Mouse (Mus musculus): ENCODE measurements around the gene Ccr10. TPM values are rescaled to one million over a fixed set of nuclear protein-coding genes. Genes with fewer than 3 reads are reported as not detected.

Ccr10 gene
- total RNA-seq, 2 experiments from 2014 or later = not detected

DNA sequence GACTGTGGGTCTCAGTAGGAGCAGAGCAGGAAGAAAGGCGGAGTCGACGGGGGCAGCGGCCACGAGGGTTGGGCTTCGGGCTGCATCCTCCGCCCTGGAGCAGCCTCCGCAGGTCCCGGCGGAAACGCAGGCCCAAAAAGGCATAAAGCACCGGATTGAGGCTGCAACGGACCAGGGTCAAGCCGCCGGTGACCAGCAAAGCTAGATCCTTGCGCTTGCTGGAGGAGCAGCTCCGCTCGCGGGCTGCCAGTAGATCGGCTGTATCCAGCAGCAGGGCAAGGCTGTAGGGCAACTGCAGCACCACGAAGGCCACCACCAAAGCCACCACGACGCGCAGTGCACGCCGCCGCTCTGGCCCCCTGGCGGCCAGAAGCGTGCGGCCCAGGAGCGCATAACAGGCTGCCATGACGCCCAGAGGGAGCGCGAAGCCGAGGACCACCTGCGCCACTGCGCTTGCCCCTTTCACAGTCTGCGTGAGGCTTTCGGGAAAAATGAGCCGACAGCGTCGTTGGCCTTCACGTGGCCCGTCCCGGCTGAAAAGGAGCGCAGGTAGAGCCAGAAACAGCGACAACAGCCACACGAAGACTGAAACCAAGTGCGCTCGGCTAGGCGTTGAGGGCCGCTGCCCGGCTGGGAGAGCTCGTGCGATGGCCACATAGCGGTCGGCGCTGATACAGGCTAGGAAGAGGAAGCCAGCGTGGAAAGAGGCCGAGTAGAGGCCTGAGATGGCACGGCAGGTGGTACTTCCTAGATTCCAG lies 1.4 kb downstream of the Ccr10 start:
- peak; percentile 85 to 86 for DNase-seq
- intact Hi-C loops (cut with DNase I) = loop anchor here (10.0 kb wide), 1 partner anchor 279 kb away; no protein-coding TSS in a partner anchor

DNA sequence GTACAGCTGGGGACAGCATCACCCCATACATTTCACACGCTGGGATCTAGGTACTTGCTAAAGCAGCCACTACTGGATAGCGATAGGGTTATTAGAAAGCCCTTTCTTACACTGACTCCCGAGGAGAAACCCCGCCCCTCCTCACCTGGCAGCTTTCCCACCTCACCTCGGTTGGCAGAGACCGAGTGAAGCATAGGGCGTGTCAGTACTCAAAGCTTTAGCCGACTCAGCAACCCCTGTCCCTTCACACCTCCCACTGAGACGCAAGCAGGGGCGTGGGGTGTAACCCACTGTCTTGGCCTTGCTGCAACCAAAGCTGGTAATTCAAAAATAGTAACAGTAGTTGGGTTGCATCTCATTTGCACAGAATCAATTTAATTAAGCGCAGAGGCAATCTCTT lies 2.1 kb downstream of the Ccr10 start:
- peak; percentile 50 for DNase-seq
- intact Hi-C loops (cut with DNase I) = loop anchor here (10.0 kb wide), 1 partner anchor 278 kb away; no protein-coding TSS in a partner anchor

DNA sequence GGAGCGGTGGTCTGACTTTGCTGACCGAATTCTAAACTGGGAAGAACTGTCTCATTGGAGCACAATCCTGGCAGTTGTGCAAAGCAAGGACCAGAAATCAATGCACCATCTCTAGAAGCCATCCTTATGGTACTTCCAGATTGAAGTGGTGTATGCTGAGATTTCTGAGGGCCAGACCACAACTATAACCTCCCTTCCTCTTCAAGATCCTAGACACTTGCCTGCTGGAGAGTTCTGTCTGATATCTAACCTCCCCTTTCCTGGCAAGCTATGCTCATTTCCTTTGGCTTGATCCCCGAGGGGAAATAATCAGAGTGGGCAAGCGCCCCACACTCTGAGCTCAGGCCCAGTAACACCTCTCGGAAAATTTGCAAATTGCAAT lies 2.8 kb downstream of the Ccr10 start:
- DNase-seq = no peak
- intact Hi-C loops (cut with DNase I) = loop anchor here (10.0 kb wide), 1 partner anchor 278 kb away; no protein-coding TSS in a partner anchor

DNA sequence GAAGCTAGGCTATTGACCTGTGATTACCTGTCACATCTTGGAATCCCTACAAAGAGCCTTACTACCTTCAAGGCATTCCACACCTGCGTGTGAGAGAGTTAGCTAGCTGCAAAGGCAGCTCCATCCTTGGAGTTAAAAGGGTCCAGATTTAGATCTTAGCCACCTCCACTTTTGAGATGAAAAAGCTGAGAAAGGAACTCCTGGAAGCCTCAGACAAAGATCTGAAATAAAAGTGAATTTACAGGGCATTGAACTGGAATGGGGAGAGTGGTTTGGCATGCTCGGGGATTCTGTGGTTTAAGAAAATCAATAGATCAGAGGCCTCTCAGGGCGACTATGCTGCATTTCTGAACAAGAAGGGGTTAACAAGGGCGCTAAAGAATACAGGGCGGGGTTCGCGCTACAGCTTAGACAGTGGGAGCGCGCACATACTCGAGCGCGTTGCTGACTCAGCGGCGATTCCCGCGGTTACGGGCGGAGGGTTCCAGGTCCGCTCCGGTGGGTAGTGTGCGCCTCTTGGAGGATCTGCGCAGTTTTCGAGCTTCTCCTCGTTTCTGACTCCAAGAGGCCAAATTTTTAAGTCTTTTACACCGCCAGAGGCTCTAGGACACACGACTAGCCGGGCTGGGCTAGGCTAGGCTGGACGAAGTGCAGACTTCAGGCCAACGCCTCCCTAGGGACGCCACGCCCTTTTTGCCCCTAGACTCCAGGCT lies 3.4 kb downstream of the Ccr10 start:
- intact Hi-C loops (cut with DNase I) = loop anchor here (10.0 kb wide), 1 partner anchor 277 kb away; no protein-coding TSS in a partner anchor
- DNase-seq = peak; percentile 74 to 75

DNA sequence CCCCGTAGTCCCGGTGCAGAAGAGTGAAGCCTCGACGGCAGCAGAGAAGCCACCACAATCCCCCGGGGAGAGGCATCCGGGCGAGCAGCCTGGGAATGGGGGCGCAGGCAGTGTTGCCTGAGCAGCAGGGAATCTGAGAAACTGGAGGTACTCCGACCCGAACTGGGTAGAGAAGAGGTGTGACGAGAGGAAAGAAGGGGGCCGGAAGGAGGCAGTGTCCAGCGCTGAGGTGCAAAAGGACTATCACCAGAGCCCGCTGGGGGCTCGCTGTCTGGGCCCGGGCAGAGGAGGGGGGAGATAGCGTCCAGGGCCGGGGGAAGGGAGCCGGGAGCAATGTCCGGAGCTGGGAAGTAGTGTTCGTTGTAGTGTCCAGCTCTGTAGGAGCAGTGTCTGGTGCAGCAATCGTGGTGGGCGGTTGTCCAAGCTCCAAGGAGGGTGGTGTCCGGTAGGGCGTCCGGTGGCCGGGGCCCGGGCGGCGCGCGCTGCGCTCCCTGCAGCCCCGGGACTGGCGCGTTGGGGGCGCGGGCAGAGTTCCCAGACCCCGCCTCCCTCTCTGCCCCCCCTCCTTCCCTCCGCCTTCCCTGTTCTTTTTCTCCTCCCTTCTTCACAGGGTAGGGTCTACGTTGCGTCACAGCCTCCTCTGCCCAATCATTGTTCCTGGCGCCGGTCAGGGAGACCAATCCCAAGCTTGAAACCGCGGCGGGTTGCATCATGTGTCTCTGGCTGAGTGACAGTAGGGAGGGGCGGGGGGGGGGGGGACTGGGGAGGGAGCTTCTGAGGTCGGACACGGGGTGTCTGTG lies 4.2 kb downstream of the Ccr10 start, which contains the start of gene Plekhh3:
Gene Plekhh3 (minus strand): TSS at position 541 of the 800 bp plus-strand sequence.
- intact Hi-C loops (cut with DNase I) = loop anchor here (10.0 kb wide), 1 partner anchor 276 kb away; no protein-coding TSS in a partner anchor
- DNase-seq = peak; percentile 92 to 93

DNA sequence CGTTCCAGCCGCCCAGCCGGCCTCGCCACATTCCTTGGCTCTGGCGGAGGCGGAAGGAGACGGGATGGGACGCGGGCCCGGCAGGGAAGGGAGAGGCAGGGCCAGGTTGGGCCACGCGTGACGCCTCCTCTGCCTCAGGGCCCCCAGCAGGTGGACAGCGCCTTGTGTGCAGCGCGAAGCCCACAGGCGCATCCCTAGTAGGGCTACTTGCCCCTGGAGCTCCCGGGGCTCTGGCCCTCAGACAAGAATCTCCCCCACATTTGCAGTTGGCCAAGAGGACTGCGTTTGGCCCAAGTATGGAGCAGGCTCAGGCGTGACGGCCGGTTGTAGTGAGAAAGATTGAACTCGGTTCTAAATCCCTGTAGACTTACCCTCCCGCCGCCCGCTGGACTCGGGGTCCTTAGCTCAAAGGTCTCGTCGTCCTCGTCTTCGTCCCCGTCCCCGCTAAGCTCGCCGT lies 4.9 kb downstream of the Ccr10 start, which contains the start of gene Cntnap1:
Gene Cntnap1 (plus strand): TSS at position 170 of the 457 bp plus-strand sequence.
- peak; percentile 80 for DNase-seq
- intact Hi-C loops (cut with DNase I) = loop anchor here (10.0 kb wide), 1 partner anchor 276 kb away; no protein-coding TSS in a partner anchor

DNA sequence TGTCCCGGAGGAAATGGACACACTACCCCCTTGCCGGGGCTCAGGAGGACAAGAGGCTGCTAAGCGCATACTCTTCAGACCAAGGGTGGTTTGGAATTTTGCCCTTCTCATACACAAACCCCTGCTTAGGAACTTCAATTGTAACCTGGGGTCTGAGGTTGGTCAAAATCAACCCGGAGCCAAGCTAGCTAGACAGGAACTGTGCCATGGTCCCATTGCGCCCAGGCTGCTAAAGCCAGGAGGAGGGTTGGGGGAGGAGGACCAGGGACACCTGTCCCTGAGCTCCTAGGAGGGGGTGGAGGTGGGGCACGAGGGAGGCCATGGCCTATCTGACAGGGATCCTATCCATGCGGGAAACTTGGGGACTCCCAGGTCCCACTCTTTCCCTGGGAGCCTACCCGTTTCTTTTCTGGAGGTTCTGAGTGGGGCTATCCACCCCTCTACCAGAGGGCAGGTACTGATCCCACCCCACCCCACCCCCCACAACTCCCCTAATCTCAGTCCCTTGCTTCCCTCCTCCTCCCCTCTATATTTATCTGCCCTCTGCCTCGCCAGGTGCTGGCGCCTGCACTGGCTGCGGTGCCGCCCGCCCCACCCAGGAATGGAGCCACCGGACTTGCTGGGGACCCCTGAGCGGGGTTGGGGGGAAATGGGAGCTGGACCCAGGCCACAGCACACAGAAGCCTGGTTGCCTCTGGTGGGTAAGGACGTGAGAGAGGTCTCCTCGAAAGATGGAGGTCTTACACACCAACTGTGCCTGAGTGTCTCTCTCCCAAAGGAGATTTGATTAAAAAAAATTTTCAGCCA lies 5.7 kb downstream of the Ccr10 start:
- no peak for DNase-seq
- intact Hi-C loops (cut with DNase I) = loop anchor here (10.0 kb wide), 1 partner anchor 275 kb away; no protein-coding TSS in a partner anchor

DNA sequence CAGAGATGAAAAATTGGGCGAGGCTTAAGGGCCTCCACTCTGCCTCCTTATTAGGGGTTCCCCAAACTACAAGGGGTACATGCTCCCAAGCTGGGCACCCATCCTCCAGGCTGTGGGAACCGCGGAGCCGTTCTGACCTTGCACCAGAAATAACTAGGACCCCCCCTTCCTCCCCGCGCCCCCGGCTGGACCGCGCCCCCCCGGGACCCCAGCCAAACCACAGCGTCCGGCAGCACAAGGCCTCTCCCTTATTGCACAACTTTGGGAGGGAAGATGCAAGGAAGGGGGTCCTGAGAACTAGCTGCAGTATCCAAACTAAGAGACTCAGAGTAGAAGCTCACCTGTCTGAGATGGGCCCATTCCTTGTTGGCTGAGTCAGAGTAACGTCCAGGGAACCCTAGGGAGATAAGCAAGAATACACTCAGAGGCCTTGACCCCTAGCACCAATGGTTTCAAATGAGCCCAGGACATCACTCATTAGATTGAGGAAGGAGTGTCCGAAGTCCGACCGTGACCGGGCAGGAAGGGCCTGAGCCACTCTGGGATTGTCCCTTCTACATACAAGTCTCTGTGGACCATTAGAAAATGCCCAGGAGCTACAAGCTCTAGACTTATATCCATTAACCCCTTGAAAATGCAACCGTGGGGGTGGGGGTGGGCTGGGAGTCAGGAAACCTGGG lies 6.8 kb downstream of the Ccr10 start:
- DNase-seq = peak; percentile 59 to 70
- intact Hi-C loops (cut with DNase I) = no loop called here

DNA sequence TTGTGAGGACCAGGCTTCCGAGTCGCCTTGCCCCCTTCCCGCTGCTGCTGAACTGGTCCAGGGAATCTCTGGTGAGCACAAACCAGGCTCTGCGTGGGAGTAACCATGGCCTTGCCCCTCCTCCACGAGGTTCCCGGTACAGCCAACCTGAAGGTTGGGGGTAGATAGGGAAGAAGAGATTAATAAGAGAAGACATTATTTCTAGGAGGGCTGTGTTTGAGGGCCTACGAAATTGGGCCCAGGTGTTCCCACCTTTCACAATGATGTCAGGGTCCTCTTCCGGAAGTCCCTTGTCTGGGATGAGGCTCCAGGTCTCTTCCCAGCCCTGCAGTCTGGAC lies 7.3 kb downstream of the Ccr10 start:
- intact Hi-C loops (cut with DNase I) = loop anchor here (2.0 kb wide), 1 partner anchor 45 kb away; no protein-coding TSS in a partner anchor
- no peak for DNase-seq

DNA sequence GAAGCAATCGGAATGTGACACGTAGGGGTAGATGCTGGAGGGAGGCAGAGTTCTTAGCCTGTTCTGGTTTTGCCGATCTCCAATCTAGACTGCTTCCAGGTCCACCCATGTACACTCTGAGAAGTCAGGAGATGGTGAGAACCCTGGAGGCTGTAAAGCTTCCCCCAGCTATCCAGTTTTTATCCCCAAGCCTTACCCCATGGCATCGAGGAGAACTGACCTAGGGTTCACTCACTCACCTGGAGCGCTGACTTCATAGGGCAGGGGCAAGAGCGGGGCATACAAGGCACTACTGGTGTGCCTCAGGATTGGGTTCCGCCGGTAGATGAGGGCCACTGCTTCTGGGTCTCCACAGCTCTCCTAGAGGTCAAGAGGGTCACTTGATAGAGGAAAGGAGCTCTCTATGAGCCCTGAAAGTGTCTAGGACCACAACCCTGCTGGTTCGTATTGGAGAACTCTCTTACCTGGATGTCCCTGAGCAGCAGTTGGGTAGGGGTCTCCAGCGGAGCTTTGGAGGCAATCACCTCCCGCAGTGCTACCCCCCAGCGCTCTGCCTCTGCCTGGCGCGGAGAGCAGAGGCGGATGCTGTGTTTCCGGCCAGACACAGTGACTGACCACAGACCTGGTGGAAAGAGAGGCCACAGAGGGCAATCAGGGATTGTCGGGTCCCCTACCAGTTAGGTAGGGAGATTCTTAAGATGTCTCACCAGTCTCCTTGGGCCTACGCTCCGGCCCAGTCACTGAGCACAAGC lies 7.9 kb downstream of the Ccr10 start:
- intact Hi-C loops (cut with DNase I) = loop anchor here (2.0 kb wide), 1 partner anchor 45 kb away; no protein-coding TSS in a partner anchor
- no peak for DNase-seq

DNA sequence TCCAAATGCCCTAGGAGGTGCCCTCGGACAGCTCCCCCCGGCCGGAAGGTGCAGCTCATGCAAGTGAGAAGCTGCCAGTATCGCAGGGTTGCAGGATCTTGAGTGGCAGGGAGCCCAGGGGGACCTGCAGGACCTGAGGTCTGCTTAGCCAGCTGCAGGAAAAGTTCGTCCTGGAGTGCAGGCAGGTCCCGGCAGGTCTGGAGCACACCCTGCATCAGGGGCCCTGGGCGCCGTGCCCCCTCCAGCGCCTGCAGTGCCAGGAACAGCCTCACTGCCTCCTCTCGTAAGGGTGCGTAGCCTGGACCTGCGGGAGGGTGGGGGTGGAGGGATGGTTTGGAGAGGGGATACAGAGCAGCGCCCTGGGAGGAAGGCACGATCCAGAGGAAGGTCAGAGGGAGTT lies 8.9 kb downstream of the Ccr10 start:
- intact Hi-C loops (cut with DNase I) = loop anchor here (2.0 kb wide), 1 partner anchor 44 kb away; no protein-coding TSS in a partner anchor
- no peak for DNase-seq

DNA sequence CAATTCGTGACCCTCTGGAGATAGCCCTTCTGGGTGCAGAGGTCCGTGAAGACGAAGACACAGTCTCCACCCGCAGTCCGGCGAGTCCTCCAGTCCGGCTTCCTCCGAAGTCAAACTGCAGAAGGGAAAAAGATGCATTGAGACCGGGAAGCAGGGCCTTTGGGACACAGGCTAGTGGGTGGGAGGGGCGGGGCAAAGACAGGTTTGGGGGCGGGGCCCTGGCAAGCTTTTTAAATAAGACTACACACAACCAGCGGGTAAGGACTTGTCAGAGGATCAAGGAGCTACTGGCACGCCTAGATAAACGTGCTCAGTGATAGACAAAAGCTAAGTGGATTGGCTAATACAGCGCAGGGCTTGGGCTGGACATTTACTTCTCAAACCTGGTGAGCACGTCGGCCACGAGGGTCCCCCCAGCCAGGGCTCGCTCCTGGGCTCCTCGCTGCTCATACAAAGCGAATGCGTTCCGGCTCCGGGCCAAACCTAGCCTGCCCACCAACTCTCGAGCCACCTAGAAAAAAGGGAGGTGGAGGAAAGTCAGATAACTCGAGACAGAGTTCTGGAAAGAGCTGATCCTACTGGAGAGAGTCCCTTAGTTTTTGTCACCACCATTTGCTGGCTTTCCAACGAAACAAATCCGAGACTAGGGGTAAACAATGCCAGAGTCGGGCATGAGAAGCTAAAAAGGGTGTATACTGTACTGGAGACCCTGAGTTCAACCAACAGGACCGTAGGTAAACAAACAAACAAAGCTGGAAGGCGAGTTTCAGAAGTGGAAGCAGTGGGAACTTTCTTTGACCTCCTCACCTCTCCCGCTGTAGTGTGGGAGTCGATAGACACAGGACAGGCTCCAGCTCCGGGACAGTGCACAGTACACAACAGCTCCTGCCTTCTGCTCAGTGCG lies 10.3 kb downstream of the Ccr10 start:
- intact Hi-C loops (cut with DNase I) = no loop called here
- DNase-seq = no peak

DNA sequence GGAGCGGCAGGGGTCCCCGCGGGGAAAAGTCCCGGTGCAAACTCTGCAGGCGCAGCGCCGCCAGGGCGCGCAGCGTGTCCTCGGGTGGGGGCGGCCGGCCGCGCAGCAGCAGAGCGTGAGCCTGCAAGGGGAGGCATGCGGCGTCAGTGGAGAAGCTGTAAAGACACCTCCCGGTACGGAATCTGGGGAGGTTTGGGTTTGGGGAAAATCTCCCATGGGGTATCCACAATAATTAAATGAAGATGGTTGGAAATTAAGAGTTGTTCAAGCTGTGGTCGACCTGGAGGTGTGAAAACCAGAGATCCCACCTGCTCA lies 10.9 kb downstream of the Ccr10 start:
- no peak for DNase-seq
- intact Hi-C loops (cut with DNase I) = no loop called here

DNA sequence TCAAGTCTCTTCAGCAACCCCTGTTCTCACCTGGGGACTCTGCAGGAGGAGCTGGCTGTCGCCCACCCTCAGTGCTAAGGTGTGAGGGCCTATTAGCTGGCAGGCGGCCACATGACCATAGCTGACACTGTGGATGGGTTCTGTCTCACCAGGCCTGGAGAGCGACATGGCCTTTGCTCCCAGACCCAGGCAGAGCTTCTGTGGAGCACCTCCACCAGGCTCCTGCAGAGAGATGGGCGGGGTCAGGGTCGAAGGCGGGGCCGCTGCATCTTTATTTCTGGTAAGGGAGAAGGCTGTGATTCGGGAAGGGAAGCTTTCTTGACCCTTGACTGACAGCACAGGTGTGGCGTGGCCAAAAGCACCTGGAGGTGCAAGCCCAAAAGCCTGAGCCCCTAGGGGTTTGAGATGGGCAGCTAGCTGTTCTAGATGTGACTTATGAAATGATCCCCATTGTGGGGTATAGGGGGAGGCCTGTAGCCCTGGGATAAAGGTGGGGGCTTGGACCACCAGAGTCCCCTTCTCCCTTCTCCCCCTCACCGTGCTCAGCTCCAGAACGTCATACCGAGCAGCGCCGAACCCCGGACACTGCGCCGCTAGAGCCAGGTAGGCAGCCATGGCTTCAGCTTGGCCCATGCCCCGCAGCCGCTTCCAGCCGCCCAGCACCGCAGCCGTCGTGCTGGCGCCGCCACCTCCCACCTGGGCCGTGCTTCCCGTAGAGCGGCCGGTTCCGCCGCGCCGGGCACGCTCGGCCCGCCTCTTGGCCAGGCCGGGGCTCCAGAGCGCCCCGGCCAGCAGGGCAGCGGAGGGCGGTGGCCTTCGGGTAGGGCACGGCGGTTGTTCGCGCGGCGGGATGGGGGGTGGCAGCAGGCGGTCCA lies 11.5 kb downstream of the Ccr10 start:
- intact Hi-C loops (cut with DNase I) = no loop called here
- no peak for DNase-seq

DNA sequence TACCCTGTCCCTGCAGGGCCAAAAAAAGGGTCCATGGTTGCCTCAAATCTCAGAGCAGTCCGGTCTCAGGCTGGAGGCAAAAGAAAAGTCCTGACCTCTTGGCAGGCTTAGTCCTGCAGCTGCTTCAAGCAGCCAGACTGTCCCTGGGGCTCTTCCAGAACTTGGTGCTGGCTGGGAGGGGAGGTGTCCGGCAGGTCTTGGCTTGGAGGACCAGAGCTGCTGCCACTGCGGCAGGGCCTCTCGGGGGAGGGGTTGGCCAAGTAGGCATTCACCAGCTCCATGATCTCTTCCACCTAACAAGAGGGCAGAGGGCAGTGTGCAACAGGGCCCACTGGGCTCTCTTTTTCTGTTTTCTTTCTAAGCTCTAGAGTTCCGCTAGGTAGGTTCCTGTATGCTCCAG lies 12.5 kb downstream of the Ccr10 start:
- intact Hi-C loops (cut with DNase I) = no loop called here
- DNase-seq = peak; percentile 79 to 82

DNA sequence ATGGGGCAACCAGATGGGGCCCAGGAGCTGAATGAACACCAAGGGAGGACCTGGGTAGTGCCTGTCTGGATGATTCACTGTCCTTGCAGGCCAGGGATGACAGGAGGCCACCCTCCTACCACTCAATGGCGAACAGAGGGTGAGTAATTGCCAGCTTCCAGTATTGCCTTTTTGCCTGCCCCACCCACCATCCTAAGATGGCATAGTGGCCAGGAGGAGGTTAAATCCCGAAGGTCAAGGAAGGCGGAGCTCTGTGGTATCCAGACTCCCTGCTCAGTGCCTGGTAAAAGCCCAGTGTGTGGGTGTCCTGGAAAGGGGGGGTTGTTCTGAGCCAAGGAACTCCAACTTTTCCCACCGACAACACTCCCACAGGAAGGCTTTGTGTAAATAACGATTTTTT lies 12.9 kb downstream of the Ccr10 start:
- DNase-seq = no peak
- intact Hi-C loops (cut with DNase I) = no loop called here

Measured in heart, postnatal 14 days (tissue).